Mouse (Mus musculus): Measurements from ENCODE around the gene BC061237.
"Not testable (repeated sequence)": the region's sequence is repeated elsewhere in the genome, so short reads cannot be mapped to it uniquely, and the experiment has no call there.

The BC061237 gene

DNA sequence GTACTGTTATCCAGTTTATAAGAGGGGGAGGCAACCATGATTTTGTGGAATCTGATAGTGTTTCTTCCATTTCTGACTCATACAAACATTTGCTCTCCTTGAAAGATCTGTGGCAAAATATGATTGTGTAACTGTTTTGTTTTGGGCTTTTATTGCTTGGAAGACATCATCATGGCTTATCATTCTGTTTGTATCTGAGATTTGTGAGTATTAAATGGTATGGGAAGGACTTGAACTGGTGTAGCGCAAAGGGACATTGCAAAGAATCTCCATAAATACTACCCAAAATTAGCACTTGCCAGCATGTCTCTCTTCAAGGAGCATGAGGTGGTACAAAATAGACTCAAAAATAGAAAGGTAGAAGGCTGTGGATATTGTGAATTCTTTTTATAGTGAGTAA, at the start of gene BC061237:
Gene BC061237, plus strand, starts transcription at position 301 of the 400 bp plus-strand sequence.
- ATAC-seq (ENCODE audit: insufficient number of reproducible peaks, low FRiP score, low TSS enrichment) = not testable (repeated sequence)

DNA sequence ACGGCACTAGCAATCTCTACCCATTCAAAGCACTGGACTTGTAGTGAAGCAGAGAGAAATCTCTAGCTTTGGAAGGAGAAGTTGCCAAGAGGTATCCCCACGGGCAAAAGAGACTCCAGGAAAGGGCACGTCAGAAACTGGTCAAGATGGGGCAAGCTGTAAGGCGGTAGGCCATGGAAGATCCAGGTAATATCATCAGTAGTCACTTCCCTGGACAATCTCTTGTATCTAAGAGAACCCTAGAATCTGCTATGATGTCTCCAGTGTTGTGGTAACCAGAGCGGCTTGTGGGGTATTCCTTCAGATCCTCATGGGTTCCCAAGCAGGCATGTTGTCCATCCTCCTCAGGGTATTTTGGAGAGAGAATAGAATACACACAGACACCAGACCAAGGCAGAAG, 25.7 kb downstream of the BC061237 start, which contains the start of gene Gm17093:
Gene Gm17093, plus strand, starts transcription at position 301 of the 400 bp plus-strand sequence.
- not testable (repeated sequence) for ATAC-seq (ENCODE audit: insufficient number of reproducible peaks, low FRiP score, low TSS enrichment)

DNA sequence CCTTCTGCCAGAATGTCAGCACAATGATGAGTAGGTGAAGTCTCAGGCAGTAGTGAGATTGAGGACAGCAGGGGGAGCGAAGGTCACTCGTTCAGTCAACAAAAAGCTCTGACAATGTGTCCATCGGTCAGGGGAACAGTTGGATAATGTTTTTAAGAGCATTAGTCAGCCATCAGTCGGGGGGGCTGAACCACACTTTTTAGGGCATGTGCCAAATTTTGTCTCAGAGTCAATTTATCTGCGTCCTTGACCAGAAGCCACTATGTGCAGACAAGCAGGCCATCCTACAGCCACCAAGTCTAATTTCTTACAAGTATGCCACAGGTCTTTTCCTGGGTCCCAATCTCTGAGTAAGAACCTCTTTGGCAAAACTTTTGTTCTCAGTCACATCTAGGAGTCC, 55.7 kb downstream of the BC061237 start:
- ATAC-seq (ENCODE audit: insufficient number of reproducible peaks, low FRiP score, low TSS enrichment) = not testable (repeated sequence)

Data from cerebellum, adult (tissue).